Mouse (Mus musculus) adrenal gland, postnatal 14 days (tissue): Measurements from ENCODE around the gene Cyp1a1. TPM values are rescaled to one million over a fixed set of nuclear protein-coding genes. Genes with fewer than 3 reads are reported as not detected.
"Not testable (repeated sequence)": the region's sequence is repeated elsewhere in the genome, so short reads cannot be mapped to it uniquely, and the experiment has no call there.

Experiments used
- DNase-seq: peaks from one replicate; pipeline ENCODE4 v3.0.0; 2021; ENCODE audit warnings: mixed read lengths
- total RNA-seq: library from RNA; stranded (reverse); gene quantifications from 2 replicates; pipeline ENCODE4 v1.2.3, GENCODE M21; 2021

Gene Cyp1a1
- total RNA-seq, 1 experiment from 2014 or later = 0.37 TPM

- DNase-seq = no peak
Observed at GRCm38 (mm10) chr9:57706496-57706895, 18.8 kb downstream of the Cyp1a1 start.

- peak; percentile 97 for DNase-seq
Observed at GRCm38 (mm10) chr9:57708068-57708719, 20.5 kb downstream of the Cyp1a1 start, which contains the start of gene Edc3. Gene Edc3, plus strand, starts transcription at chr9:57708540.

GRCm38 (mm10) chr9:57708720-57709274 is 21.1 kb downstream of the Cyp1a1 start:
- peak; percentile 56 for DNase-seq

GRCm38 (mm10) chr9:57710214-57710613 is 22.5 kb downstream of the Cyp1a1 start:
- DNase-seq = not testable (repeated sequence)

- DNase-seq = no peak
Observed at GRCm38 (mm10) chr9:57712194-57712593, 24.5 kb downstream of the Cyp1a1 start.

GRCm38 (mm10) chr9:57718408-57718807 is 30.7 kb downstream of the Cyp1a1 start:
- peak; percentile 10 for DNase-seq

GRCm38 (mm10) chr9:57720736-57721135 is 33.0 kb downstream of the Cyp1a1 start:
- no peak for DNase-seq

- DNase-seq = no peak
Observed at GRCm38 (mm10) chr9:57722371-57722770, 34.6 kb downstream of the Cyp1a1 start.

- DNase-seq = peak; percentile 65
Observed at GRCm38 (mm10) chr9:57723315-57723715, 35.6 kb downstream of the Cyp1a1 start.

GRCm38 (mm10) chr9:57723796-57724195 is 36.1 kb downstream of the Cyp1a1 start:
- no peak for DNase-seq

GRCm38 (mm10) chr9:57724701-57725100 is 37.0 kb downstream of the Cyp1a1 start:
- no peak for DNase-seq

- DNase-seq = no peak
Observed at GRCm38 (mm10) chr9:57728312-57728711, 40.6 kb downstream of the Cyp1a1 start.

GRCm38 (mm10) chr9:57733606-57734005 is 45.9 kb downstream of the Cyp1a1 start:
- DNase-seq = no peak

GRCm38 (mm10) chr9:57739863-57740262 is 52.1 kb downstream of the Cyp1a1 start:
- DNase-seq = no peak

GRCm38 (mm10) chr9:57744462-57745091 is 56.8 kb downstream of the Cyp1a1 start:
- DNase-seq = peak; percentile 65

GRCm38 (mm10) chr9:57747067-57747466 is 59.3 kb downstream of the Cyp1a1 start:
- no peak for DNase-seq

GRCm38 (mm10) chr9:57748137-57748536 is 60.4 kb downstream of the Cyp1a1 start:
- DNase-seq = no peak

- DNase-seq = no peak
Observed at GRCm38 (mm10) chr9:57748831-57749230, 61.1 kb downstream of the Cyp1a1 start.

GRCm38 (mm10) chr9:57750901-57751300 is 63.2 kb downstream of the Cyp1a1 start:
- no peak for DNase-seq
